Mouse (Mus musculus) liver, adult 2 months (tissue): ENCODE results near the gene Gm20388. TPM values are rescaled to one million over a fixed set of nuclear protein-coding genes. Genes with fewer than 3 reads are reported as not detected.

ENCODE experiments used
- DNase-seq: peaks from one replicate; pipeline ENCODE4 v3.0.0-alpha.2; 2011; ENCODE audit warnings: low read depth, low spot score; ENCODE audit errors: extremely low read depth
- H3K27ac ChIP-seq: fragments of 200-500 bp; replicated peaks from 2 replicates; pipeline ENCODE4 v1.5.1; 2012; ENCODE audit warnings: low read depth, mild to moderate bottlenecking, control low read depth, inconsistent platforms, low read length; ENCODE audit not compliant: insufficient read depth
- H3K27me3 ChIP-seq: fragments of 200-500 bp; 2 replicates; pipeline ENCODE4 v1.6.1; 2012; ENCODE audit warnings: mild to moderate bottlenecking, moderate library complexity, low read length, inconsistent platforms; ENCODE audit not compliant: control insufficient read depth, insufficient read depth
- H3K36me3 ChIP-seq: fragments of 200-500 bp; 2 replicates; pipeline ENCODE4 v1.6.1; 2012; ENCODE audit warnings: low read length, inconsistent platforms; ENCODE audit not compliant: control insufficient read depth, insufficient read depth
- H3K4me1 ChIP-seq: fragments of 200-500 bp; 2 replicates; pipeline ENCODE4 v1.6.1; 2011; ENCODE audit warnings: low read length; ENCODE audit not compliant: control insufficient read depth, insufficient read depth
- H3K4me3 ChIP-seq: fragments of 200-500 bp; 2 replicates; pipeline ENCODE4 v1.5.1; 2011; ENCODE audit warnings: low read depth, mild to moderate bottlenecking, control low read depth, low read length, moderate library complexity; ENCODE audit not compliant: insufficient read depth
- H3K79me2 ChIP-seq: fragments of 200-500 bp; 2 replicates; pipeline ENCODE4 v1.6.1; 2012; ENCODE audit warnings: inconsistent platforms, mild to moderate bottlenecking, low read length, moderate library complexity; ENCODE audit not compliant: control insufficient read depth, insufficient read depth
- H3K9ac ChIP-seq: fragments of 200-500 bp; 2 replicates; pipeline ENCODE4 v1.6.1; 2012; ENCODE audit warnings: low read depth, mild to moderate bottlenecking, control low read depth, inconsistent platforms, low read length
- CTCF ChIP-seq: fragments of 200-500 bp; IDR thresholded peaks from 2 replicates; pipeline ENCODE4 v1.5.1; 2011; ENCODE audit warnings: low read depth, low read length, control low read depth
- POLR2A ChIP-seq: fragments of 200-500 bp; IDR thresholded peaks from 2 replicates; pipeline ENCODE4 v1.6.1; 2011; ENCODE audit warnings: low read length, control low read depth; ENCODE audit not compliant: insufficient read depth; ENCODE audit errors: extremely low read depth
- WGBS: fragments of 180-500 bp; shearing (Covaris S2); methylation state at CpG from one replicate; pipeline ENCODE4 v1.1.7; 2018; 5-methylcytosine and 5-hydroxymethylcytosine counted together
- polyA plus RNA-seq: library from polyadenylated mRNA; depleted of rRNA; stranded (reverse); fragments of >200 nt; gene quantifications from 2 replicates; pipeline ENCODE4 v1.2.3, GENCODE M21; 2012
- total RNA-seq: library from RNA; depleted of rRNA; stranded (reverse); fragments of >200 nt; gene quantifications from 2 replicates; pipeline ENCODE4 v1.2.3, GENCODE M21; 2014

The Gm20388 gene
- total and polyA plus RNA-seq, 2 experiments: 6.4 to 19.9 TPM

DNA sequence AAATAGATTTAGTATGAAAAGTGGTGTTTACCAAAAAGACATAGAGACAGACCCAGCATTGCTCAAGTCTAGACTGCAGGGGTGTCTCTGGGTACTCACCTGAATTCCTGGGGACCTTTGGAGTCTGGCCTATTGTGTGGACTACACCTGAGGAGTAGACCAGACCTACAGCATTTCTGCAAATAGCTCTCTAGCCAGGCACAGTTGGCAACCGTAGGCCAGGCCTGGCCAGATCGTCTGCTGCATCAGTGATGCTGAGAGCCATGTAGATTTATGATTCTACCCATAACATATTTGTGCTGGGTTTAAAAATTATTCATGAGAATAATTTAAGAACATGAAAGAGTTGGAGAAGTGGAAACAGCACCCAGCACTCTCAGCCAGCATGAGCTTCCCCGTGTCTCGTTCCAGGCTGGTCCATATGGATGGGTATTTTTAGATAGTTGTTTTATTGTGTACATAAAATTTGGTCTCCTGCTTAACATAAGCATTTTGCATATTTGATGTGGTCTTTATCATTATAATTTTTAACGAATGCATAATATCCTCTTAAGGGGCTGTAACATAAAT is 4378.9 kb downstream of the Gm20388 start:
- no peaks in the 10 kb centered on the region for H3K27me3 ChIP-seq
- peaks cover 21% of the 10 kb centered on the region; the same call in 1 of the 2 replicates for H3K79me2 ChIP-seq
- H3K4me1 ChIP-seq: peaks cover 10% of the 10 kb centered on the region
- H3K27ac ChIP-seq: no peak overlapping the region
- 91% methylated on average over 5 of the region's 5 CpGs for WGBS
- H3K36me3 ChIP-seq: no peaks in the 10 kb centered on the region
- no peak overlapping the region for H3K9ac ChIP-seq
- H3K4me3 ChIP-seq: no peak overlapping the region
- no peak for TF ChIP-seq CTCF
- TF ChIP-seq POLR2A: no peak
- no peak for DNase-seq

DNA sequence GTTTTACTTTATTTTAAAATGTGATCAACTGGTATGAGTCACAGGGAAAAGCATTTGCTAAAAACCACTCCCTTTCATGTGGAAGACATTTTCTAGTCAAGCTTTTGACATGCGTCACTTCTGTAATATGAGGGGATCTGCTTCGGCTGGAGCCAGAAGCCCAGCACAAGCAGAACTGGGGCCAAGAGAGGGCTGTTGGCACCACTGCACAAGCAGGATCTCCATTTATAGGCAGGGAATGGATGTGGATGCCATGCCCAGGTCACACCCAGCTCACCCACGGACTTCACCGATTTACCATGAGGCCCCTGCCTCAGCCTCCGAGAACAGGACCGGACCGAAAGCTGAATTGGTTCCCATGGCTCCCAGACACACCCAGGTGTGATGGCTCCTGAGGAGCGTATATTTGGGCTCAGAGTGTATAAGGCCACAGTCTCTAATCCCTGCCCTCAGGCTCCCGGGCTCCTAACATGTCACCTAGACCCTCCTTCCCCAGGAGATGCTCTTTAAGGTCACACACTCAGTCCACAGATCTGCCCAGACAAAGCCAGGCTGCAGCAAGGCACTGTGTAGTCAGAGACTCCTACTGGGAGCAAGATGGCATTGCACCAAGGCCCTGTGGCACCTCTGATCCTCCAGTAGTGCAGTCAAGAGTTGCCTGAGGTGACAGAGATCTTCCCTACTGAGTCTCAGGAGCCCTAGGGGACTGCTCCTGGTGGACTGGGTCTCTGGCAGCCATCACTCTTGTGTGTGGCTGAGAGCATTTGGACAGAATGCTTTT is 4380.5 kb downstream of the Gm20388 start:
- no peak overlapping the region for H3K9ac ChIP-seq
- WGBS: 93% methylated on average over 9 of the region's 9 CpGs
- H3K27ac ChIP-seq: no peak overlapping the region
- no peaks in the 10 kb centered on the region for H3K36me3 ChIP-seq
- H3K4me1 ChIP-seq: peaks cover 8% of the 10 kb centered on the region
- peak; percentile 65 for TF ChIP-seq CTCF
- TF ChIP-seq POLR2A: no peak
- no peaks in the 10 kb centered on the region for H3K27me3 ChIP-seq
- H3K79me2 ChIP-seq: peaks cover 21% of the 10 kb centered on the region; the same call in 1 of the 2 replicates
- H3K4me3 ChIP-seq: no peak overlapping the region
- no peak for DNase-seq

DNA sequence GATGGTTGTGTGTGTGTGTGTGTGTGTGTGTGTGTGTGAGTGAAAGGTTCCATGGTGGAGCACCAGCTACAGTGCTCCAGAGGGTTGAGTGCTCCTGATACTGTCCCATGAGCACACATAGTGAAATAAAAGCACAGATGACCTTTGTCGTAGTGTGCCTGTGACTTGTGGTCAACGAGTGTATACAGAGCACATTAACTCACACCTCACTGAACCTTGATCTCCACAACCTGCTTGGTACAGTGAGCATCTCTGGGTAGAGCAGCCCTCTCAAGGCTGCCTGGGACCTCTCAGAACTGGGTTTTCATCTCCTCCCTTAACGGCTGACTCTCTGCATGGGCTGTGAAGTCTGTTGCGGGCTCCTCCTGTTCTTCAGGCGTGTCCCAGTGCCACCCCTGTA is 4381.1 kb downstream of the Gm20388 start:
- no peak for TF ChIP-seq CTCF
- no peak for TF ChIP-seq POLR2A
- peaks cover 10% of the 10 kb centered on the region for H3K4me1 ChIP-seq
- WGBS: 63% methylated on average over 5 of the region's 5 CpGs
- H3K36me3 ChIP-seq: no peaks in the 10 kb centered on the region
- H3K9ac ChIP-seq: no peak overlapping the region
- H3K79me2 ChIP-seq: peaks cover 19% of the 10 kb centered on the region; the same call in 1 of the 2 replicates
- H3K27me3 ChIP-seq: no peaks in the 10 kb centered on the region
- H3K4me3 ChIP-seq: no peak overlapping the region
- peak; percentile 67 for DNase-seq
- no peak overlapping the region for H3K27ac ChIP-seq

DNA sequence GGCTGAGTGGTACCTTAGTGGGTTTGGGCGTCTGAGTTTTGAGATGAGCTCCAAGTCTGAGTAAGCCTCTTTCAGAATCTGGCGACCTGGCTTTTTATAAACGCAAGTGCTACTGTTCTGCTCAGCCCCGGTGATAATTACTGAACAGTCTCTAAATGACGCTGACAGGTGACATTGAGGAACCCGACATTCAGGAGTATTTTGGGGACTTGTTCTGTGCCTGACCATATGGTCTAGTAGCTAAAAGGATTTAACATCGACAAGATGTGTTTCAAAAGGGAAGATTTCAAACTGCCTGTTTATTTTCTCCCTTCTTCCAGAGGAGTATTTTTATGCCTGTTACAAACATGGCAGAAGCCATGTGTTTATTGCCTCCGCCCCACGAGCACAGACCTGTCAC is 4382.3 kb downstream of the Gm20388 start:
- peaks cover 11% of the 10 kb centered on the region; the same call in 1 of the 2 replicates for H3K79me2 ChIP-seq
- 94% methylated on average over 9 of the region's 9 CpGs for WGBS
- H3K9ac ChIP-seq: no peak overlapping the region
- H3K27me3 ChIP-seq: no peaks in the 10 kb centered on the region
- no peak overlapping the region for H3K27ac ChIP-seq
- no peak overlapping the region for H3K4me3 ChIP-seq
- no peak for DNase-seq
- H3K36me3 ChIP-seq: no peaks in the 10 kb centered on the region
- H3K4me1 ChIP-seq: peaks cover 10% of the 10 kb centered on the region
- TF ChIP-seq CTCF (no peak), POLR2A (no peak)

DNA sequence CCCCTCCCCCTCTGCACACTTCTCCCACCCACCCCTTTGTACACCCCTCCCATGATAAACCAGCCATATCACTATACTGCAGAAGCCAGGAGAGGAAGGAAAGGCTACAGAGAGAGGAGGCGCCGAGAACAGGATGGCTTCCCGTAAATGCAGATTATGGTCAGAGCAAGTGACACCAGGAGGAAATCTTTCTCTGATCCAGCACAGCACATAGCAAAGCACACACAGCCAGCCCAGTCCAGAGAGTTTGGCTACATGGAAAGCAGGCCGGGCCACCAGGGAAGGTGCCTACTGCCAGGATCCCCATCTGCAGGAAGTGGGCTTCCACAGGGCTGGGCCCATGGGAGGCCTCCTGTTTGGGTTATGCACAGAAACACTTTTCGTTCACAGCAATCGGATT is 4383.8 kb downstream of the Gm20388 start:
- Histone ChIP-seq H3K79me2 (peaks cover 15% of the 10 kb centered on the region; the same call in 1 of the 2 replicates), H3K27ac (peak overlapping the region; percentile 56), H3K36me3 (no peaks in the 10 kb centered on the region), H3K4me1 (peaks cover 10% of the 10 kb centered on the region), H3K27me3 (no peaks in the 10 kb centered on the region), H3K4me3 (no peak overlapping the region), H3K9ac (no peak overlapping the region)
- 73% methylated on average over 6 of the region's 6 CpGs for WGBS
- DNase-seq: no peak
- TF ChIP-seq POLR2A (no peak), CTCF (no peak)

DNA sequence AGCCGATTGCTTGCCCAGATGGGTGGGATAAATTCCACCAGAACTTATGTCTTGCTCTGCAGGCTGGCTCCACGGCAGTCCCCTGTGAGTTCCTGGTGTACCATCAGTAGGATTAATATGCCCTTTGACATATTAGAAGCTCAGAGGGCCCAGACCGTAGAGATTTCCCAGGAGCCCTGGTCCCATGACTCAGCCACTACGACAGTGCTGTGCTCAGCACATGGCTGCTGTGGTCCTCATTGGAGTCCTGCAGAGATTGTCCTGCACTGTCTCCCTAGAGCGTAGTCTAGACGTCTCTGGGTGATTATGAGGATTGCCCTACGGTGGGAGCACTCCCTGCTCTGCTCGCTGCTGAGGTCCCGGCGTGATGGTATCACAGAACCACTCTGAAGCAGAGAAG is 4384.3 kb downstream of the Gm20388 start:
- WGBS: 78% methylated on average over 10 of the region's 10 CpGs
- Histone ChIP-seq H3K4me1 (peaks cover 10% of the 10 kb centered on the region), H3K27me3 (no peaks in the 10 kb centered on the region), H3K4me3 (no peak overlapping the region), H3K9ac (no peak overlapping the region), H3K27ac (peak overlapping the region; percentile 56), H3K36me3 (no peaks in the 10 kb centered on the region), H3K79me2 (peaks cover 15% of the 10 kb centered on the region; the same call in 1 of the 2 replicates)
- DNase-seq: no peak
- TF ChIP-seq CTCF: no peak
- no peak for TF ChIP-seq POLR2A
